Mouse (Mus musculus) heart, adult 2 months (tissue): Measurements from ENCODE around the gene Tor4a. TPM values are rescaled to one million over a fixed set of nuclear protein-coding genes. Genes with fewer than 3 reads are reported as not detected.

Experiments
- DNase-seq, 2 experiments: peaks; one replicate each; pipeline ENCODE4 v3.0.0; 2021
- H3K27ac ChIP-seq: fragments of 200-600 bp; 2 replicates; pipeline ENCODE4 v1.8.1; 2022
- H3K27me3 ChIP-seq: fragments of 200-500 bp; 2 replicates; pipeline ENCODE4 v1.6.1; 2012; ENCODE audit warnings: mild to moderate bottlenecking, low read length, inconsistent platforms, mixed read lengths; ENCODE audit not compliant: control insufficient read depth, insufficient read depth
- H3K36me3 ChIP-seq: fragments of 200-500 bp; 2 replicates; pipeline ENCODE4 v1.6.1; 2012; ENCODE audit warnings: low read length, inconsistent platforms; ENCODE audit not compliant: control insufficient read depth, insufficient read depth
- H3K4me1 ChIP-seq: fragments of 200-500 bp; 2 replicates; pipeline ENCODE4 v1.6.1; 2011; ENCODE audit warnings: low read length; ENCODE audit not compliant: control insufficient read depth, insufficient read depth
- H3K4me3 ChIP-seq: fragments of 200-600 bp; 2 replicates; pipeline ENCODE4 v1.8.1; 2022
- H3K79me2 ChIP-seq: fragments of 200-500 bp; replicated peaks from 2 replicates; pipeline ENCODE4 v1.6.1; 2012; ENCODE audit warnings: mild to moderate bottlenecking, inconsistent platforms, low read length, moderate library complexity, mixed read lengths; ENCODE audit not compliant: control insufficient read depth, insufficient read depth
- H3K9ac ChIP-seq: fragments of 200-500 bp; 2 replicates; pipeline ENCODE4 v1.6.1; 2012; ENCODE audit warnings: low read depth, mild to moderate bottlenecking, control low read depth, inconsistent platforms, low read length, mixed read lengths
- CTCF ChIP-seq: fragments of 200-600 bp; IDR thresholded peaks from 2 replicates; pipeline ENCODE4 v1.8.1; 2022; ENCODE audit warnings: antibody characterized with exemption, mild to moderate bottlenecking, moderate library complexity
- EP300 ChIP-seq: fragments of 200-500 bp; IDR thresholded peaks from 2 replicates; pipeline ENCODE4 v1.6.1; 2011; ENCODE audit warnings: low read depth, low read length, control low read depth; ENCODE audit not compliant: insufficient read depth
- POLR2A ChIP-seq: fragments of 200-500 bp; IDR thresholded peaks from 2 replicates; pipeline ENCODE4 v1.6.1; 2011; ENCODE audit warnings: mild to moderate bottlenecking, low read depth, low read length, control low read depth; ENCODE audit not compliant: insufficient read depth
- WGBS: fragments of 180-500 bp; shearing (Covaris S2); methylation state at CpG from one replicate; pipeline ENCODE4 v1.1.7; 2018; 5-methylcytosine and 5-hydroxymethylcytosine counted together
- intact Hi-C: fragments of 180-260 bp; cut with DNase I; formaldehyde crosslinking; loops from one replicate; pipeline ENCODE4 v1.15.1; 2025
- polyA plus RNA-seq: library from polyadenylated mRNA; depleted of rRNA; stranded (reverse); fragments of >200 nt; gene quantifications from 2 replicates; pipeline ENCODE4 v1.2.3, GENCODE M21; 2012; rRNA removed
- total RNA-seq, 2 experiments: library from RNA; stranded (reverse); gene quantifications; 2 replicates each; pipeline ENCODE4 v1.2.3; 2021

The Tor4a gene
- total and polyA plus RNA-seq, 3 experiments: 4.3 to 6.8 (median 4.9) TPM

- Histone ChIP-seq H3K27ac (no peak overlapping the region), H3K4me3 (no peak overlapping the region), H3K27me3 (no peaks in the 10 kb centered on the region), H3K9ac (no peak overlapping the region), H3K36me3 (no peaks in the 10 kb centered on the region), H3K4me1 (peaks cover under 1% of the 10 kb centered on the region; the same call in 1 of the 2 replicates), H3K79me2 (no peaks in the 10 kb centered on the region)
- TF ChIP-seq EP300 (no peak), POLR2A (no peak), CTCF (no peak)
- no peak for DNase-seq
- intact Hi-C loops: no loop called here
- 74% methylated on average over 4 of the region's 4 CpGs for WGBS
Observed at GRCm38 (mm10) chr2:25151280-25151956, 45.3 kb downstream of the Tor4a start.

DNA sequence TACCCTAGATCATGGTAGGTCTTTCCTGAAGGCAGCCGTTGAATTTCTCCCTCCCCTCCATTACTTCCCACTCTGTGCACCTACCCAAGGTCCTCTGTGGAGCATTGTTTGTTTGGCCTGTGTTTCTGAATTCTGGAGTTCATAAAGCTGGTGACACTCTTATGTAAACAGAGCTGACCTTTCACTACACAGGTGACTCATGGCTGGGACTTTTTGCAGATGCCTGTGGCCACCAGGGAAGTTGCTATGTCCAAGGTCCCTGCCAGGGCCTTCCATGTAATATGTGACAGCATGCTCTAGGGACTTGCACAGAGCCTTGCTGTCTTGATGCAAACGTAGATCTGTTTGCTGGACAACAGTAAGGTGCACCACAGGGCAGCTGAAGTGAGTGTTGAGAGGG, 47.0 kb downstream of the Tor4a start:
- Histone ChIP-seq H3K79me2 (no peaks in the 10 kb centered on the region), H3K27me3 (no peaks in the 10 kb centered on the region), H3K9ac (no peak overlapping the region), H3K4me3 (no peak overlapping the region), H3K4me1 (peaks cover 12% of the 10 kb centered on the region), H3K36me3 (no peaks in the 10 kb centered on the region), H3K27ac (no peak overlapping the region)
- intact Hi-C loops: no loop called here
- TF ChIP-seq EP300: no peak
- no peak for TF ChIP-seq CTCF
- no peak for TF ChIP-seq POLR2A
- no peak for DNase-seq
- WGBS: 74% methylated on average over 2 of the region's 2 CpGs

GRCm38 (mm10) chr2:25147892-25148291, 48.8 kb downstream of the Tor4a start:
- Histone ChIP-seq H3K9ac (no peak overlapping the region), H3K27me3 (no peaks in the 10 kb centered on the region), H3K27ac (no peak overlapping the region), H3K4me3 (no peak overlapping the region), H3K79me2 (no peaks in the 10 kb centered on the region), H3K4me1 (peaks cover 15% of the 10 kb centered on the region), H3K36me3 (no peaks in the 10 kb centered on the region)
- no peak for TF ChIP-seq POLR2A
- TF ChIP-seq CTCF: no peak
- TF ChIP-seq EP300: no peak
- DNase-seq: no peak
- WGBS: 89% methylated on average over 5 of the region's 5 CpGs
- intact Hi-C loops: no loop called here

DNA sequence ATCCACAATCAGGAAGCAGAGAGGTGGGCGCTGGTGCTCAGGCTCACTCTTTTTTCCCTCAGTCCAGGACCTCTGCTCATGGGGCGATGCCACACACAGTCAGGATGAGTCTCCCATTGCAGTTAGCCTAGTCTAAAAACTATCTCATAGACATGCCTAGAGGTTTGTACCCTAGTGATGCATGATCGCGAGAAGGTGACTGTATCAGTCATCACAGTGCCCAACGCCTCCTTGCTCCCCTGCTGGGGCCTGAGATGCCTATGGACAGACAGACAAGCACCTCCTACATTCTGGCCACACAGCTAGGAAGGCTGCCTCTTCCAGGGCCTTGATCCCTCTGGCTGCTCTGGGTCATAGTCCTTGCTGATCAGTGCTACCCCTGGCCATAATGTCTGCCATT, 49.3 kb downstream of the Tor4a start:
- no peak for DNase-seq
- Histone ChIP-seq H3K9ac (no peak overlapping the region), H3K36me3 (no peaks in the 10 kb centered on the region), H3K79me2 (no peaks in the 10 kb centered on the region), H3K4me3 (no peak overlapping the region), H3K27ac (no peak overlapping the region), H3K4me1 (peaks cover 15% of the 10 kb centered on the region), H3K27me3 (no peaks in the 10 kb centered on the region)
- intact Hi-C loops: no loop called here
- TF ChIP-seq CTCF (no peak), EP300 (no peak), POLR2A (no peak)
- WGBS: 90% methylated on average over 5 of the region's 5 CpGs

DNA sequence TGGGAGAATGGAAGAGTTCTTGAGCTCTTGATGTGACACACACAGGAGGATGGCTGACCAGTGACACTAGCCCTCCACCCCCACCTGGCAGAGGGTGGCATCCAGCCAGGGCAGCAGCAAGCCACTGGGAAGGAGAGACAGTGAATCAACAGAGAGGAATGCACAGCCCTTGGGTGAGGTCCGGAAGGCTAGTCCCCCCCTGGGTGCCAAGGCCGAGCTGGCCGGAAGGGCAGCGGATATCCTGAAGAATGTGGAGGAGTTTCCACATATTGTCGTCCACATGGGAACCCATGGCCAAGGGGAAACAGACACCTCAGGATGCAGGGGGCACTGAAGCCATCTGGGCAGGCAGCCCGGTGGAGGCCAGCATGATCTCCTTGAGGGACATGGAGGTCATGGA, 51.3 kb downstream of the Tor4a start:
- 19% methylated on average over 6 of the region's 6 CpGs for WGBS
- Histone ChIP-seq H3K27ac (peak overlapping the region; percentile 56), H3K79me2 (no peaks in the 10 kb centered on the region), H3K27me3 (no peaks in the 10 kb centered on the region), H3K4me3 (no peak overlapping the region), H3K4me1 (peaks cover 15% of the 10 kb centered on the region), H3K9ac (no peak overlapping the region), H3K36me3 (no peaks in the 10 kb centered on the region)
- TF ChIP-seq CTCF (no peak), EP300 (peak; percentile 91; the same call in 1 of the 2 replicates), POLR2A (no peak)
- intact Hi-C loops: no loop called here
- peak; percentile 58 to 62 for DNase-seq

Other genes with a start within 250 kb of the Tor4a start
Only the 30 nearest of the 32 such genes appear.
- 10 to 100 TPM; 80.9 to 97.0 TPM for gene Mrpl41, start 221.8 kb downstream of the Tor4a start, total RNA-seq
- 82.0 and 90.0 TPM in 2 replicates for gene Mrpl41, start 221.8 kb downstream of the Tor4a start, polyA plus RNA-seq
- 10 to 100 TPM; 22.4 to 29.7 TPM for gene Pnpla7, start 220.9 kb downstream of the Tor4a start, total RNA-seq
- gene Pnpla7, start 220.9 kb downstream of the Tor4a start, polyA plus RNA-seq: 16.5 and 16.9 TPM in 2 replicates
- 10 to 100 TPM; 12.4 to 13.3 TPM for gene Nsmf, start 142.5 kb downstream of the Tor4a start, total RNA-seq
- gene Nsmf, start 142.5 kb downstream of the Tor4a start, polyA plus RNA-seq: 46.9 and 49.8 TPM in 2 replicates
- not detected for gene Entpd8, start 116.6 kb downstream of the Tor4a start, total RNA-seq
- gene Entpd8, start 116.6 kb downstream of the Tor4a start, polyA plus RNA-seq: not detected in 2 replicates
- gene Noxa1, start 101.7 kb downstream of the Tor4a start, total RNA-seq: not detected
- not detected in 2 replicates for gene Noxa1, start 101.7 kb downstream of the Tor4a start, polyA plus RNA-seq
- 1 to 10 TPM; 6.2 to 7.4 TPM for gene Nrarp, start 16.1 kb downstream of the Tor4a start, total RNA-seq
- gene Nrarp, start 16.1 kb downstream of the Tor4a start, polyA plus RNA-seq: 10.2 and 11.2 TPM in 2 replicates
- gene Nelfb, start 14.6 kb upstream of the Tor4a start, total RNA-seq: 10 to 100 TPM; 37.4 TPM
- gene Nelfb, start 14.6 kb upstream of the Tor4a start, polyA plus RNA-seq: 47.0 and 86.7 TPM in 2 replicates
- not detected for gene Stpg3, start 17.8 kb upstream of the Tor4a start, total RNA-seq
- gene Stpg3, start 17.8 kb upstream of the Tor4a start, polyA plus RNA-seq: 0.20 TPM in 1 of 2 replicates, not detected in the other
- gene Fam166a, start 21.9 kb upstream of the Tor4a start, total RNA-seq: not detected
- 0.21 TPM in 1 of 2 replicates, not detected in the other for gene Fam166a, start 21.9 kb upstream of the Tor4a start, polyA plus RNA-seq
- 100 to 1,000 TPM; 327 to 342 TPM for gene Tubb4b, start 27.8 kb upstream of the Tor4a start, total RNA-seq
- 315 and 439 TPM in 2 replicates for gene Tubb4b, start 27.8 kb upstream of the Tor4a start, polyA plus RNA-seq
- gene Slc34a3, start 37.5 kb upstream of the Tor4a start, total RNA-seq: not detected
- not detected in 2 replicates for gene Slc34a3, start 37.5 kb upstream of the Tor4a start, polyA plus RNA-seq
- gene Rnf224, start 39.9 kb upstream of the Tor4a start, total RNA-seq: not detected
- gene Rnf224, start 39.9 kb upstream of the Tor4a start, polyA plus RNA-seq: not detected in 2 replicates
- gene Rnf208, start 45.4 kb upstream of the Tor4a start, total RNA-seq: under 1 TPM; 0.47 to 0.61 TPM
- 1.5 and 2.4 TPM in 2 replicates for gene Rnf208, start 45.4 kb upstream of the Tor4a start, polyA plus RNA-seq
- gene Cysrt1, start 45.6 kb upstream of the Tor4a start, total RNA-seq: not detected
- not detected in 2 replicates for gene Cysrt1, start 45.6 kb upstream of the Tor4a start, polyA plus RNA-seq
- gene AL732309.1, start 50.0 kb upstream of the Tor4a start, total RNA-seq: 1 to 10 TPM in 1 of 2 experiments, under 1 TPM in 1; 0.68 to 1.8 TPM
- gene AL732309.1, start 50.0 kb upstream of the Tor4a start, polyA plus RNA-seq: 4.7 and 6.1 TPM in 2 replicates
- gene Tmem203, start 58.6 kb upstream of the Tor4a start, total RNA-seq: 10 to 100 TPM; 13.1 to 14.1 TPM
- 18.2 and 22.2 TPM in 2 replicates for gene Tmem203, start 58.6 kb upstream of the Tor4a start, polyA plus RNA-seq
- 1 to 10 TPM; 5.9 to 6.7 TPM for gene Tprn, start 65.7 kb upstream of the Tor4a start, total RNA-seq
- gene Tprn, start 65.7 kb upstream of the Tor4a start, polyA plus RNA-seq: 7.5 and 9.9 TPM in 2 replicates
- 10 to 100 TPM; 39.7 to 41.5 TPM for gene Ssna1, start 75.6 kb upstream of the Tor4a start, total RNA-seq
- 33.1 and 36.3 TPM in 2 replicates for gene Ssna1, start 75.6 kb upstream of the Tor4a start, polyA plus RNA-seq
- gene Anapc2, start 75.6 kb upstream of the Tor4a start, total RNA-seq: 10 to 100 TPM; 36.0 to 36.3 TPM
- 57.2 and 68.2 TPM in 2 replicates for gene Anapc2, start 75.6 kb upstream of the Tor4a start, polyA plus RNA-seq
- not detected for gene Tmem210, start 91.3 kb upstream of the Tor4a start, total RNA-seq
- 0.27 and 0.44 TPM in 2 replicates for gene Tmem210, start 91.3 kb upstream of the Tor4a start, polyA plus RNA-seq
- not detected for gene Lrrc26, start 93.0 kb upstream of the Tor4a start, total RNA-seq
- gene Lrrc26, start 93.0 kb upstream of the Tor4a start, polyA plus RNA-seq: 2.9 TPM in 1 of 2 replicates, not detected in the other
- not detected for gene Grin1, start 122.3 kb upstream of the Tor4a start, total RNA-seq
- 0.18 and 0.41 TPM in 2 replicates for gene Grin1, start 122.3 kb upstream of the Tor4a start, polyA plus RNA-seq
- 10 to 100 TPM; 21.6 to 22.5 TPM for gene Man1b1, start 135.5 kb upstream of the Tor4a start, total RNA-seq
- gene Man1b1, start 135.5 kb upstream of the Tor4a start, polyA plus RNA-seq: 8.2 and 9.9 TPM in 2 replicates
- gene Dpp7, start 159.5 kb upstream of the Tor4a start, total RNA-seq: 1 to 10 TPM; 4.8 to 5.4 TPM
- gene Dpp7, start 159.5 kb upstream of the Tor4a start, polyA plus RNA-seq: 11.4 and 11.8 TPM in 2 replicates
- gene Uap1l1, start 168.8 kb upstream of the Tor4a start, total RNA-seq: 1 to 10 TPM; 7.2 to 7.9 TPM
- gene Uap1l1, start 168.8 kb upstream of the Tor4a start, polyA plus RNA-seq: 7.6 and 8.3 TPM in 2 replicates
- gene Sapcd2, start 175.4 kb upstream of the Tor4a start, total RNA-seq: not detected
- 0.20 and 0.26 TPM in 2 replicates for gene Sapcd2, start 175.4 kb upstream of the Tor4a start, polyA plus RNA-seq
- 10 to 100 TPM; 11.1 to 13.5 TPM for gene Entpd2, start 199.0 kb upstream of the Tor4a start, total RNA-seq
- 36.3 and 37.1 TPM in 2 replicates for gene Entpd2, start 199.0 kb upstream of the Tor4a start, polyA plus RNA-seq
- gene Npdc1, start 202.5 kb upstream of the Tor4a start, total RNA-seq: 10 to 100 TPM; 21.3 to 30.4 TPM
- gene Npdc1, start 202.5 kb upstream of the Tor4a start, polyA plus RNA-seq: 47.8 and 52.2 TPM in 2 replicates
- gene Fut7, start 226.4 kb upstream of the Tor4a start, total RNA-seq: under 1 TPM in 1 of 2 experiments, not detected in 1; 0.11 TPM
- gene Fut7, start 226.4 kb upstream of the Tor4a start, polyA plus RNA-seq: 0.43 TPM in 1 of 2 replicates, not detected in the other
- gene Abca2, start 231.8 kb upstream of the Tor4a start, total RNA-seq: 10 to 100 TPM; 36.1 to 41.1 TPM
- gene Abca2, start 231.8 kb upstream of the Tor4a start, polyA plus RNA-seq: 43.4 and 44.2 TPM in 2 replicates